Mouse (Mus musculus): Measurements from ENCODE around the gene Ubp1. TPM values are rescaled to one million over a fixed set of nuclear protein-coding genes. Genes with fewer than 3 reads are reported as not detected.

Gene Ubp1
- polyA plus RNA-seq, 1 experiment from 2014 or later: 51.7 TPM

DNA sequence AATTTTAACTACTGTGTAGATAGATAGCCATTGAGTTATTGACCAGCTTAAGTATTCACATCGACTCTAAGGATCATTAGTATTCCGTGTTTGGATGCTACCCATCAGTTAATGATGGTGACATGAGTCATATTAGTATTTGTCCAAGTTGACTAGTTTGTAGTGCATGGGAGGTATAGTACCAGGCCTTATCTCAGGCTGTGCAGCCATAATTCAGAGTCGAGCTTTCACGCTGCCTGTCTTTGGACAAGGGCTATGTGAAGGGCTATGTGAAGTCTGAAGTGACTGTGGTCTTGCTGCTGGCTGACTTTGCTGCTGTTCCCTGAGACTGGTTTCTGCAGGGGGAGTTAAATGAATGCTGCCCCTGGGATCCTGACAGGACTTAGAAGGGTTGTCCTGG, 27.0 kb downstream of the Ubp1 start:
- no peak for DNase-seq (ENCODE audit: low spot score)
- H3K9ac ChIP-seq (ENCODE audit: low read length): no peak overlapping the region
- H3K36me3 ChIP-seq (ENCODE audit: control insufficient read depth, insufficient read depth, low read length): peaks cover 4% of the 10 kb centered on the region; the same call in 1 of the 2 replicates
- H3K4me2 ChIP-seq (ENCODE audit: low read depth, low read length, severe bottlenecking): no peak overlapping the region
- no peak for ATAC-seq (replicated peaks; ENCODE audit: low FRiP score)
- WGBS: 96% methylated on average over 4 of the region's 4 CpGs
- no peaks in the 10 kb centered on the region for H3K27me3 ChIP-seq (ENCODE audit: control insufficient read depth, insufficient read depth, low read length)
- no peaks in the 10 kb centered on the region for H3K9me3 ChIP-seq (ENCODE audit: control insufficient read depth, low read length)
- H3K27ac ChIP-seq (ENCODE audit: low read depth, low read length): no peak overlapping the region
- H3K4me1 ChIP-seq (replicated peaks; ENCODE audit: control insufficient read depth, insufficient read depth, low read length): no peaks in the 10 kb centered on the region
- H3K4me3 ChIP-seq (ENCODE audit: low read depth, low read length): no peak overlapping the region

GRCm38 (mm10) chr9:113963718-113964117, 33.0 kb downstream of the Ubp1 start:
- Histone ChIP-seq H3K4me2 (ENCODE audit: low read depth, low read length, severe bottlenecking) (no peak overlapping the region), H3K9ac (ENCODE audit: low read length) (no peak overlapping the region), H3K4me1 (replicated peaks; ENCODE audit: control insufficient read depth, insufficient read depth, low read length) (no peaks in the 10 kb centered on the region), H3K4me3 (ENCODE audit: low read depth, low read length) (no peak overlapping the region), H3K27ac (ENCODE audit: low read depth, low read length) (no peak overlapping the region), H3K9me3 (ENCODE audit: control insufficient read depth, low read length) (no peaks in the 10 kb centered on the region), H3K27me3 (ENCODE audit: control insufficient read depth, insufficient read depth, low read length) (no peaks in the 10 kb centered on the region), H3K36me3 (ENCODE audit: control insufficient read depth, insufficient read depth, low read length) (peaks cover 6% of the 10 kb centered on the region)
- ATAC-seq (replicated peaks; ENCODE audit: low FRiP score) (no peak), DNase-seq (ENCODE audit: low spot score) (no peak)

GRCm38 (mm10) chr9:113964415-113964814, 33.7 kb downstream of the Ubp1 start:
- no peaks in the 10 kb centered on the region for H3K9me3 ChIP-seq (ENCODE audit: control insufficient read depth, low read length)
- H3K4me2 ChIP-seq (ENCODE audit: low read depth, low read length, severe bottlenecking): no peak overlapping the region
- no peaks in the 10 kb centered on the region for H3K4me1 ChIP-seq (replicated peaks; ENCODE audit: control insufficient read depth, insufficient read depth, low read length)
- ATAC-seq (replicated peaks; ENCODE audit: low FRiP score): no peak
- H3K27ac ChIP-seq (ENCODE audit: low read depth, low read length): no peak overlapping the region
- WGBS: 97% methylated on average over 8 of the region's 8 CpGs
- peaks cover 11% of the 10 kb centered on the region for H3K36me3 ChIP-seq (ENCODE audit: control insufficient read depth, insufficient read depth, low read length)
- no peak overlapping the region for H3K4me3 ChIP-seq (ENCODE audit: low read depth, low read length)
- no peaks in the 10 kb centered on the region for H3K27me3 ChIP-seq (ENCODE audit: control insufficient read depth, insufficient read depth, low read length)
- no peak for DNase-seq (ENCODE audit: low spot score)
- H3K9ac ChIP-seq (ENCODE audit: low read length): no peak overlapping the region

DNA sequence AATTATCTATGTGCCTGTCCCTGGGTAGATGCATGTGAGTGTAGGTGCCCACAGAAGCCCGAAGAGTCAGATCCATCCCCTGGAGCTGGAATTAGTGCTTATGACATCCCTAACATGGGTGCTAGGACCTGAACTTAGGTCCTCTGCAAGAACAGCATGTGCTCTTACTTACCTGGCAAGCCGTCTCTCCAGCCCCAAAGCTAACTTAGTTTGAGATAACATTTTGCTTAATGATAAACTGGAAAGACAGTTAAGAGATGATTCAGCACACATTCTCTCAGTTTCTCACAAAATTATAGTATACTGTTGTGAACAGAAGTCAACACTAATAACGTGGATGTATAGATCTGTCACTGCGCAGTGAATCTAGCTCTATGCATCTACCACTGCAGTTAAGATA, 36.1 kb downstream of the Ubp1 start:
- peaks cover 11% of the 10 kb centered on the region for H3K36me3 ChIP-seq (ENCODE audit: control insufficient read depth, insufficient read depth, low read length)
- WGBS: 94% methylated on average over 4 of the region's 4 CpGs

GRCm38 (mm10) chr9:113968967-113969366, 38.2 kb downstream of the Ubp1 start:
- 90% methylated on average over 7 of the region's 7 CpGs for WGBS
- no peak for ATAC-seq (replicated peaks; ENCODE audit: low FRiP score)
- Histone ChIP-seq H3K9me3 (ENCODE audit: control insufficient read depth, low read length) (no peaks in the 10 kb centered on the region), H3K4me2 (ENCODE audit: low read depth, low read length, severe bottlenecking) (no peak overlapping the region), H3K4me3 (ENCODE audit: low read depth, low read length) (no peak overlapping the region), H3K27me3 (ENCODE audit: control insufficient read depth, insufficient read depth, low read length) (no peaks in the 10 kb centered on the region), H3K27ac (ENCODE audit: low read depth, low read length) (no peak overlapping the region), H3K36me3 (ENCODE audit: control insufficient read depth, insufficient read depth, low read length) (peaks cover 10% of the 10 kb centered on the region), H3K4me1 (replicated peaks; ENCODE audit: control insufficient read depth, insufficient read depth, low read length) (no peaks in the 10 kb centered on the region), H3K9ac (ENCODE audit: low read length) (no peak overlapping the region)
- DNase-seq (ENCODE audit: low spot score): no peak

More for the DNA sequence above, 36.1 kb downstream of the Ubp1 start:
- no peak for ATAC-seq (replicated peaks; ENCODE audit: low FRiP score)
- no peak for DNase-seq (ENCODE audit: low spot score)
- no peaks in the 10 kb centered on the region for H3K9me3 ChIP-seq (ENCODE audit: control insufficient read depth, low read length)
- no peak overlapping the region for H3K9ac ChIP-seq (ENCODE audit: low read length)
- no peak overlapping the region for H3K4me2 ChIP-seq (ENCODE audit: low read depth, low read length, severe bottlenecking)
- H3K4me3 ChIP-seq (ENCODE audit: low read depth, low read length): no peak overlapping the region
- H3K27me3 ChIP-seq (ENCODE audit: control insufficient read depth, insufficient read depth, low read length): no peaks in the 10 kb centered on the region
- H3K27ac ChIP-seq (ENCODE audit: low read depth, low read length): no peak overlapping the region
- no peaks in the 10 kb centered on the region for H3K4me1 ChIP-seq (replicated peaks; ENCODE audit: control insufficient read depth, insufficient read depth, low read length)

DNA sequence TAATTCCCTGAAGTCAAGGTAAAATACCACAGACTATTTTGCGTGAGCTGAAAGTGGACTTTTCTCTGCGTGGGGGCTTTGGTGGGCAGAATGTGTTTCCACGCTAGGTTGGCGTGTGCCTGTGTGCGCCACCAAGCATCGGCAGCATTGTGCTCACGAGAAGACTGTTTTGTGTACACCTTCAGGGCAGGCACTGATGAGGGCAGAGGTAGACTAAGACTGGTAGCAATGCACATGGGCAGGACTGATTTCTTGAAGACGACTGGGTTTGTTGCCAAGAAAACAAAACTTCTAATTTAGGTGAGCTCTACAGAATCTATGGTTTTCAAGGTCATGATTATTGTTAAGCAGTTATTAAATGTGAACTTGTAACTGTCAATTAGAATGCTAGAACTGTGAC, 38.7 kb downstream of the Ubp1 start:
- H3K4me2 ChIP-seq (ENCODE audit: low read depth, low read length, severe bottlenecking): no peak overlapping the region
- no peaks in the 10 kb centered on the region for H3K4me1 ChIP-seq (replicated peaks; ENCODE audit: control insufficient read depth, insufficient read depth, low read length)
- no peak overlapping the region for H3K9ac ChIP-seq (ENCODE audit: low read length)
- DNase-seq (ENCODE audit: low spot score): no peak
- H3K9me3 ChIP-seq (ENCODE audit: control insufficient read depth, low read length): no peaks in the 10 kb centered on the region
- H3K4me3 ChIP-seq (ENCODE audit: low read depth, low read length): no peak overlapping the region
- H3K27me3 ChIP-seq (ENCODE audit: control insufficient read depth, insufficient read depth, low read length): no peaks in the 10 kb centered on the region
- WGBS: 91% methylated on average over 8 of the region's 8 CpGs
- H3K36me3 ChIP-seq (ENCODE audit: control insufficient read depth, insufficient read depth, low read length): peaks cover 10% of the 10 kb centered on the region
- ATAC-seq (replicated peaks; ENCODE audit: low FRiP score): no peak
- no peak overlapping the region for H3K27ac ChIP-seq (ENCODE audit: low read depth, low read length)

DNA sequence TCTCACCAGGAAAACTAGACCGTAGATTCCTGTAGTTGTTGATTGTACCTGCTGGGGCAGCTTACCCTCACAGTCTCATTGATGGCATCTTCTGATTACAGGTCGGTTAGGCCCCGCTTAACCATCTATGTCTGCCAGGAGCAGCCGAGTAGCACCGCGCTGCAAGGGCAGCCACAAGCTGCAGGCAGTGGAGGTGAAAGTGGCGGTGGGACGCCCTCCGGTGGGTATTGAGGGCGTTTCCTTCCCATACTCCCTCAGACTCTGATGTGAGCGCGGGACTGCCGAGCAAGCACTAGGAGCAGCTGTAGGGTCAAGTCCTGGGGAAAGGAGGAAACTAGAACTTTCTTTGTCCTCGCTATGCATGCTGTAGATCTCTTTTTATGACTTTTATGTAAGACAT, 39.3 kb downstream of the Ubp1 start:
- DNase-seq (ENCODE audit: low spot score) (no peak), ATAC-seq (replicated peaks; ENCODE audit: low FRiP score) (no peak)
- H3K4me1 ChIP-seq (replicated peaks; ENCODE audit: control insufficient read depth, insufficient read depth, low read length): no peaks in the 10 kb centered on the region
- no peaks in the 10 kb centered on the region for H3K27me3 ChIP-seq (ENCODE audit: control insufficient read depth, insufficient read depth, low read length)
- 90% methylated on average over 14 of the region's 14 CpGs for WGBS
- no peak overlapping the region for H3K27ac ChIP-seq (ENCODE audit: low read depth, low read length)
- H3K9ac ChIP-seq (ENCODE audit: low read length): no peak overlapping the region
- no peaks in the 10 kb centered on the region for H3K9me3 ChIP-seq (ENCODE audit: control insufficient read depth, low read length)
- H3K36me3 ChIP-seq (ENCODE audit: control insufficient read depth, insufficient read depth, low read length): peaks cover 9% of the 10 kb centered on the region
- H3K4me3 ChIP-seq (ENCODE audit: low read depth, low read length): no peak overlapping the region
- no peak overlapping the region for H3K4me2 ChIP-seq (ENCODE audit: low read depth, low read length, severe bottlenecking)

DNA sequence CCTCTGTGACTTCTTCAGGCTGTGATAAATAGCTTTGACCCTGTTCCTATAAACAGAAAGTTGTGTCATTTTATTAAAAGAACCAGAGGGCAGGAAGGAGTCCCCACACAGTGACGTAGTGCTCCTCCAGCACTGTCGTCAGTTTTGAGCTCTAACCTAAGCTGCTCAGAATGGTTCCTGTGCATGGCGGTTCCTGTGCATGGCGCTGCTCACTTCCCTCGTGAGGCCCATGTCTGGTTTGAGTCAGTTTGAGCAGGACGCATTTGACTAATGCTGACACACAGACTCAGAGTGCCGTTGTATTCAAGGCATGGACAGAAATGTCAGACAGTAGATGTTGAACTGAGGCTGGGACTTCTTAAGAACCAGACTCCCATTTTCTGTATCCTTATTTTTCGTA, 40.9 kb downstream of the Ubp1 start:
- H3K27me3 ChIP-seq (ENCODE audit: control insufficient read depth, insufficient read depth, low read length): no peaks in the 10 kb centered on the region
- H3K4me3 ChIP-seq (ENCODE audit: low read depth, low read length): no peak overlapping the region
- H3K4me2 ChIP-seq (ENCODE audit: low read depth, low read length, severe bottlenecking): no peak overlapping the region
- H3K4me1 ChIP-seq (replicated peaks; ENCODE audit: control insufficient read depth, insufficient read depth, low read length): no peaks in the 10 kb centered on the region
- DNase-seq (ENCODE audit: low spot score): no peak
- WGBS: 86% methylated on average over 8 of the region's 8 CpGs
- no peak for ATAC-seq (replicated peaks; ENCODE audit: low FRiP score)
- H3K9ac ChIP-seq (ENCODE audit: low read length): no peak overlapping the region
- no peaks in the 10 kb centered on the region for H3K9me3 ChIP-seq (ENCODE audit: control insufficient read depth, low read length)
- H3K27ac ChIP-seq (ENCODE audit: low read depth, low read length): no peak overlapping the region
- H3K36me3 ChIP-seq (ENCODE audit: control insufficient read depth, insufficient read depth, low read length): peaks cover 11% of the 10 kb centered on the region

DNA sequence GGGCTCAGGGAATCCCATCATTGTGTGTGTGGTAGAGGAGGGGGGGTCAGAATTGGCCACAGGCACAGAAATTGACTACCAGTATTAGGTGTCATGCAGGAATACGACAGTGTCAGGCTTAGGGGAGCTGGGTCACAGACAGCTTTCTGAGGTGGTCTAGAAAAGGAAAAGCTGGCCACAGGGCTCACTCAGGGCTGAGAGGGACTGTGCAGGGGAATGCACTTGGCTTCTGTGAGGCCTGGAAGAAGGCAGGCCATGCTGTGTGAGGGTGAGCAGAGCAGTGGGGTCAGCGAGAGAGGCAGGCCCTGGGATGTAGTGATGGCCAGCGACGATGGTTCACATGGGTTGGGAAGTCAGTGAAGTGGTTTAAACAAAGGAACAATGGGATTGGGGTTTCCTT, 43.1 kb downstream of the Ubp1 start:
- WGBS: 66% methylated on average over 4 of the region's 4 CpGs
- no peak overlapping the region for H3K4me2 ChIP-seq (ENCODE audit: low read depth, low read length, severe bottlenecking)
- H3K4me3 ChIP-seq (ENCODE audit: low read depth, low read length): no peak overlapping the region
- ATAC-seq (replicated peaks; ENCODE audit: low FRiP score) (no peak), DNase-seq (ENCODE audit: low spot score) (no peak)
- no peak overlapping the region for H3K27ac ChIP-seq (ENCODE audit: low read depth, low read length)
- no peak overlapping the region for H3K9ac ChIP-seq (ENCODE audit: low read length)
- H3K4me1 ChIP-seq (replicated peaks; ENCODE audit: control insufficient read depth, insufficient read depth, low read length): no peaks in the 10 kb centered on the region
- no peaks in the 10 kb centered on the region for H3K9me3 ChIP-seq (ENCODE audit: control insufficient read depth, low read length)
- H3K27me3 ChIP-seq (ENCODE audit: control insufficient read depth, insufficient read depth, low read length): no peaks in the 10 kb centered on the region
- H3K36me3 ChIP-seq (ENCODE audit: control insufficient read depth, insufficient read depth, low read length): peaks cover 14% of the 10 kb centered on the region
